Mouse (Mus musculus) C2C12 (cell line): ENCODE measurements around the gene 2210017I01Rik. TPM values are rescaled to one million over a fixed set of nuclear protein-coding genes. Genes with fewer than 3 reads are reported as not detected.

ENCODE experiments used
- H3K27me3 ChIP-seq: one replicate; pipeline ENCODE4 v1.6.1; 2011; ENCODE audit not compliant: control insufficient read depth, insufficient read depth, insufficient read length
- H3K36me3 ChIP-seq: one replicate; pipeline ENCODE4 v1.6.1; 2011; ENCODE audit not compliant: control insufficient read depth, insufficient read depth
- H3K4me3 ChIP-seq: one replicate; pipeline ENCODE4 v1.5.1; 2011; ENCODE audit warnings: mild to moderate bottlenecking, control low read depth; ENCODE audit not compliant: poor library complexity, insufficient read depth, severe bottlenecking
- H3K79me2 ChIP-seq: one replicate; pipeline ENCODE4 v1.6.1; 2011; ENCODE audit not compliant: control insufficient read depth, insufficient read depth
- H3K79me3 ChIP-seq: one replicate; pipeline ENCODE4 v1.6.1; 2011; ENCODE audit warnings: low read depth, control low read depth
- H3ac ChIP-seq: one replicate; pipeline ENCODE3; 2011; ENCODE audit warnings: low read depth; ENCODE audit not compliant: control insufficient read depth, insufficient read length
- CEBPB ChIP-seq: IDR thresholded peaks from one replicate; pipeline ENCODE4 v1.6.1; 2011; ENCODE audit warnings: low read depth, mild to moderate bottlenecking, control low read depth, moderate library complexity
- CTCF ChIP-seq: IDR thresholded peaks from one replicate; pipeline ENCODE4 v1.5.1; 2011; ENCODE audit not compliant: control insufficient read depth, insufficient read depth, insufficient read length
- FOSL1 ChIP-seq: IDR thresholded peaks from one replicate; pipeline ENCODE4 v1.8.0; 2011; ENCODE audit warnings: mild to moderate bottlenecking, low read length; ENCODE audit not compliant: poor library complexity, insufficient read depth, severe bottlenecking
- MAX ChIP-seq: IDR thresholded peaks from one replicate; pipeline ENCODE4 v1.6.1; 2011; ENCODE audit warnings: mild to moderate bottlenecking, control low read depth
- MYOD1 ChIP-seq: IDR thresholded peaks from one replicate; pipeline ENCODE4 v1.6.1; 2011; ENCODE audit warnings: low read depth; ENCODE audit not compliant: control insufficient read depth, insufficient read length
- MYOG ChIP-seq: IDR thresholded peaks from one replicate; pipeline ENCODE4 v1.6.1; 2011; ENCODE audit not compliant: control insufficient read depth, insufficient read length; ENCODE audit errors: extremely low read depth
- USF1 ChIP-seq: IDR thresholded peaks from one replicate; pipeline ENCODE4 v1.6.1; 2011; ENCODE audit warnings: low read depth, mild to moderate bottlenecking, control low read depth, moderate library complexity
- polyA plus RNA-seq: library from polyadenylated mRNA; unstranded; fragments of >200 nt; fragmentation: generic; extraction: Trizol; gene quantifications from one replicate; pipeline ENCODE4 v1.2.1, GENCODE M21; 2012; ENCODE audit warnings: missing spikeins

Gene 2210017I01Rik
- polyA plus RNA-seq, 1 experiment = not detected

- Histone ChIP-seq H3K27me3 (no peaks in the 10 kb centered on the region), H3K4me3 (no peak overlapping the region), H3K79me2 (no peaks in the 10 kb centered on the region), H3ac (no peak overlapping the region), H3K36me3 (no peaks in the 10 kb centered on the region), H3K79me3 (no peaks in the 10 kb centered on the region)
- TF ChIP-seq CTCF (no peak), MYOD1 (no peak), USF1 (no peak), FOSL1 (no peak)
Observed at GRCm38 (mm10) chr3:92578652-92579413, 28.5 kb downstream of the 2210017I01Rik start.

GRCm38 (mm10) chr3:92573449-92574041, 33.7 kb downstream of the 2210017I01Rik start, which contains the start of gene Ivl:
TSS of gene Ivl (minus strand) at chr3:92573735.
- TF ChIP-seq FOSL1 (no peak), MAX (no peak), USF1 (no peak), MYOD1 (no peak), MYOG (no peak), CTCF (no peak), CEBPB (no peak)
- no peaks in the 10 kb centered on the region for H3K36me3 ChIP-seq
- no peak within 1 kb of the TSS for H3K4me3 ChIP-seq
- no peak within 1 kb of the TSS for H3ac ChIP-seq
- H3K79me2 ChIP-seq = no peaks in the 10 kb centered on the region
- no peaks in the 10 kb centered on the region for H3K27me3 ChIP-seq
- H3K79me3 ChIP-seq = no peaks in the 10 kb centered on the region

- H3ac ChIP-seq = no peak overlapping the region
- H3K36me3 ChIP-seq = no peaks in the 10 kb centered on the region
- TF ChIP-seq CTCF (no peak), MYOD1 (no peak)
- no peaks in the 10 kb centered on the region for H3K27me3 ChIP-seq
- H3K79me2 ChIP-seq = no peaks in the 10 kb centered on the region
- H3K4me3 ChIP-seq = no peak overlapping the region
- no peaks in the 10 kb centered on the region for H3K79me3 ChIP-seq
Observed at GRCm38 (mm10) chr3:92572514-92573155, 34.7 kb downstream of the 2210017I01Rik start.

GRCm38 (mm10) chr3:92568752-92569151, 38.5 kb downstream of the 2210017I01Rik start:
- Histone ChIP-seq H3K36me3 (no peaks in the 10 kb centered on the region), H3K79me3 (no peaks in the 10 kb centered on the region), H3K79me2 (no peaks in the 10 kb centered on the region), H3K4me3 (no peak overlapping the region), H3K27me3 (no peaks in the 10 kb centered on the region), H3ac (no peak overlapping the region)
- TF ChIP-seq MYOD1 = no peak
- no peak for TF ChIP-seq MYOG
- TF ChIP-seq MAX = no peak
- TF ChIP-seq CEBPB = no peak
- no peak for TF ChIP-seq USF1
- no peak for TF ChIP-seq CTCF
- no peak for TF ChIP-seq FOSL1

- Histone ChIP-seq H3K27me3 (no peaks in the 10 kb centered on the region), H3ac (no peak overlapping the region), H3K4me3 (no peak overlapping the region), H3K36me3 (no peaks in the 10 kb centered on the region), H3K79me3 (no peaks in the 10 kb centered on the region), H3K79me2 (no peaks in the 10 kb centered on the region)
- TF ChIP-seq CEBPB (no peak), MAX (no peak), USF1 (no peak), FOSL1 (no peak), CTCF (no peak), MYOG (no peak)
Observed at GRCm38 (mm10) chr3:92565418-92565817, 41.9 kb downstream of the 2210017I01Rik start.

Other genes starting within 250 kb of the 2210017I01Rik start
- gene Sprr2f, start 242.3 kb downstream of the 2210017I01Rik start, polyA plus RNA-seq = not detected
- 1.8 TPM for gene Sprr2h, start 221.8 kb downstream of the 2210017I01Rik start, polyA plus RNA-seq
- not detected for gene Sprr2i, start 199.5 kb downstream of the 2210017I01Rik start, polyA plus RNA-seq
- 0.16 TPM for gene Sprr2j-ps, start 189.4 kb downstream of the 2210017I01Rik start, polyA plus RNA-seq
- 8.5 TPM for gene Gm9774, start 178.1 kb downstream of the 2210017I01Rik start, polyA plus RNA-seq
- 4.0 TPM for gene Sprr2k, start 174.9 kb downstream of the 2210017I01Rik start, polyA plus RNA-seq
- 0.46 TPM for gene Sprr1b, start 168.7 kb downstream of the 2210017I01Rik start, polyA plus RNA-seq
- gene Sprr3, start 148.8 kb downstream of the 2210017I01Rik start, polyA plus RNA-seq = not detected
- 23.8 TPM for gene Sprr1a, start 121.6 kb downstream of the 2210017I01Rik start, polyA plus RNA-seq
- not detected for gene Sprr4, start 107.0 kb downstream of the 2210017I01Rik start, polyA plus RNA-seq
- gene 2310046K23Rik, start 73.0 kb downstream of the 2210017I01Rik start, polyA plus RNA-seq = not detected
- 0.04 TPM for gene Ivl, start 33.8 kb downstream of the 2210017I01Rik start, polyA plus RNA-seq
- gene Smcp, start 18.5 kb downstream of the 2210017I01Rik start, polyA plus RNA-seq = not detected
- gene Lce6a, start 14.2 kb upstream of the 2210017I01Rik start, polyA plus RNA-seq = not detected
- not detected for gene Lce1a1, start 40.8 kb upstream of the 2210017I01Rik start, polyA plus RNA-seq
- not detected for gene Lce1b, start 49.4 kb upstream of the 2210017I01Rik start, polyA plus RNA-seq
- not detected for gene Lce1a2, start 62.8 kb upstream of the 2210017I01Rik start, polyA plus RNA-seq
- not detected for gene Lce1c, start 71.8 kb upstream of the 2210017I01Rik start, polyA plus RNA-seq
- not detected for gene Lce1d, start 79.7 kb upstream of the 2210017I01Rik start, polyA plus RNA-seq
- gene Lce1e, start 101.6 kb upstream of the 2210017I01Rik start, polyA plus RNA-seq = not detected
- gene Lce1f, start 112.9 kb upstream of the 2210017I01Rik start, polyA plus RNA-seq = 0.83 TPM
- not detected for gene Gm38119, start 131.6 kb upstream of the 2210017I01Rik start, polyA plus RNA-seq
- 14.2 TPM for gene Lce1g, start 144.8 kb upstream of the 2210017I01Rik start, polyA plus RNA-seq
- 0.35 TPM for gene Lce1h, start 157.6 kb upstream of the 2210017I01Rik start, polyA plus RNA-seq
- not detected for gene Lce1i, start 171.4 kb upstream of the 2210017I01Rik start, polyA plus RNA-seq
- gene Lce1j, start 183.0 kb upstream of the 2210017I01Rik start, polyA plus RNA-seq = not detected
- gene Lce1k, start 200.4 kb upstream of the 2210017I01Rik start, polyA plus RNA-seq = not detected
- not detected for gene Kprp, start 219.8 kb upstream of the 2210017I01Rik start, polyA plus RNA-seq
- gene Lce1l, start 243.8 kb upstream of the 2210017I01Rik start, polyA plus RNA-seq = not detected